Mouse (Mus musculus) heart, adult 2 months (tissue): ENCODE measurements around the gene Tirap. TPM values are rescaled to one million over a fixed set of nuclear protein-coding genes. Genes with fewer than 3 reads are reported as not detected.

Source experiments
- DNase-seq, 2 experiments: peaks; one replicate each; pipeline ENCODE4 v3.0.0; 2021
- H3K27ac ChIP-seq: fragments of 200-600 bp; 2 replicates; pipeline ENCODE4 v1.8.1; 2022
- H3K27me3 ChIP-seq: fragments of 200-500 bp; 2 replicates; pipeline ENCODE4 v1.6.1; 2012; ENCODE audit warnings: mild to moderate bottlenecking, low read length, inconsistent platforms, mixed read lengths; ENCODE audit not compliant: control insufficient read depth, insufficient read depth
- H3K36me3 ChIP-seq: fragments of 200-500 bp; 2 replicates; pipeline ENCODE4 v1.6.1; 2012; ENCODE audit warnings: low read length, inconsistent platforms; ENCODE audit not compliant: control insufficient read depth, insufficient read depth
- H3K4me1 ChIP-seq: fragments of 200-500 bp; 2 replicates; pipeline ENCODE4 v1.6.1; 2011; ENCODE audit warnings: low read length; ENCODE audit not compliant: control insufficient read depth, insufficient read depth
- H3K4me3 ChIP-seq: fragments of 200-600 bp; 2 replicates; pipeline ENCODE4 v1.8.1; 2022
- H3K79me2 ChIP-seq: fragments of 200-500 bp; replicated peaks from 2 replicates; pipeline ENCODE4 v1.6.1; 2012; ENCODE audit warnings: mild to moderate bottlenecking, inconsistent platforms, low read length, moderate library complexity, mixed read lengths; ENCODE audit not compliant: control insufficient read depth, insufficient read depth
- H3K9ac ChIP-seq: fragments of 200-500 bp; 2 replicates; pipeline ENCODE4 v1.6.1; 2012; ENCODE audit warnings: low read depth, mild to moderate bottlenecking, control low read depth, inconsistent platforms, low read length, mixed read lengths
- CTCF ChIP-seq: fragments of 200-600 bp; IDR thresholded peaks from 2 replicates; pipeline ENCODE4 v1.8.1; 2022; ENCODE audit warnings: antibody characterized with exemption, mild to moderate bottlenecking, moderate library complexity
- EP300 ChIP-seq: fragments of 200-500 bp; IDR thresholded peaks from 2 replicates; pipeline ENCODE4 v1.6.1; 2011; ENCODE audit warnings: low read depth, low read length, control low read depth; ENCODE audit not compliant: insufficient read depth
- POLR2A ChIP-seq: fragments of 200-500 bp; IDR thresholded peaks from 2 replicates; pipeline ENCODE4 v1.6.1; 2011; ENCODE audit warnings: mild to moderate bottlenecking, low read depth, low read length, control low read depth; ENCODE audit not compliant: insufficient read depth
- WGBS: fragments of 180-500 bp; shearing (Covaris S2); methylation state at CpG from one replicate; pipeline ENCODE4 v1.1.7; 2018; 5-methylcytosine and 5-hydroxymethylcytosine counted together
- intact Hi-C: fragments of 180-260 bp; cut with DNase I; formaldehyde crosslinking; loops from one replicate; pipeline ENCODE4 v1.15.1; 2025
- polyA plus RNA-seq: library from polyadenylated mRNA; depleted of rRNA; stranded (reverse); fragments of >200 nt; gene quantifications from 2 replicates; pipeline ENCODE4 v1.2.3, GENCODE M21; 2012
- total RNA-seq, 2 experiments: library from RNA; stranded (reverse); gene quantifications; 2 replicates each; pipeline ENCODE4 v1.2.3; 2021

Gene Tirap
- total and polyA plus RNA-seq, 3 experiments, result 4.9 to 9.5 (median 6.5) TPM

GRCm38 (mm10) chr9:35186430-35186829 is 13.7 kb downstream of the Tirap start:
- intact Hi-C loops, result no loop called here
- no peak overlapping the region for H3K27ac ChIP-seq
- no peaks in the 10 kb centered on the region for H3K27me3 ChIP-seq
- no peak for TF ChIP-seq CTCF
- no peak for TF ChIP-seq EP300
- TF ChIP-seq POLR2A, result no peak
- no peak overlapping the region for H3K4me3 ChIP-seq
- H3K79me2 ChIP-seq, result no peaks in the 10 kb centered on the region
- no peak for DNase-seq
- WGBS, result 75% methylated on average over 4 of the region's 4 CpGs
- H3K36me3 ChIP-seq, result no peaks in the 10 kb centered on the region
- H3K4me1 ChIP-seq, result peaks cover 1% of the 10 kb centered on the region; the same call in 1 of the 2 replicates
- no peak overlapping the region for H3K9ac ChIP-seq

GRCm38 (mm10) chr9:35183359-35183758 is 16.7 kb downstream of the Tirap start:
- TF ChIP-seq EP300 (no peak), POLR2A (no peak), CTCF (no peak)
- Histone ChIP-seq H3K4me3 (no peak overlapping the region), H3K79me2 (no peaks in the 10 kb centered on the region), H3K27me3 (no peaks in the 10 kb centered on the region), H3K36me3 (no peaks in the 10 kb centered on the region), H3K4me1 (no peaks in the 10 kb centered on the region), H3K9ac (no peak overlapping the region), H3K27ac (no peak overlapping the region)
- WGBS, result 62% methylated on average over 5 of the region's 5 CpGs
- DNase-seq, result no peak
- intact Hi-C loops, result no loop called here

- Histone ChIP-seq H3K27me3 (no peaks in the 10 kb centered on the region), H3K9ac (no peak overlapping the region), H3K36me3 (no peaks in the 10 kb centered on the region), H3K79me2 (no peaks in the 10 kb centered on the region), H3K4me1 (no peaks in the 10 kb centered on the region), H3K4me3 (no peak overlapping the region), H3K27ac (no peak overlapping the region)
- TF ChIP-seq EP300 (no peak), CTCF (no peak), POLR2A (no peak)
- intact Hi-C loops, result no loop called here
- 51% methylated on average over 2 of the region's 2 CpGs for WGBS
- no peak for DNase-seq
Measured at GRCm38 (mm10) chr9:35182832-35183231, 17.3 kb downstream of the Tirap start.

GRCm38 (mm10) chr9:35176124-35176659 is 23.9 kb downstream of the Tirap start:
- TF ChIP-seq POLR2A (no peak), CTCF (no peak), EP300 (no peak; the same call in 1 of the 2 replicates)
- Histone ChIP-seq H3K9ac (0 out of 2 replicates have a peak overlapping the region, but pooled peaks have one; percentile 9), H3K4me1 (peaks cover 3% of the 10 kb centered on the region), H3K27me3 (no peaks in the 10 kb centered on the region), H3K79me2 (no peaks in the 10 kb centered on the region), H3K27ac (peak overlapping the region; percentile 93), H3K4me3 (peak overlapping the region; percentile 71), H3K36me3 (no peaks in the 10 kb centered on the region)
- intact Hi-C loops, result loop anchor here (2.0 to 5.0 kb wide), 2 partner anchors 23 to 36 kb away; partner anchors contain the start of gene Foxred1
- 43% methylated on average over 14 of the region's 14 CpGs for WGBS
- no peak for DNase-seq

GRCm38 (mm10) chr9:35175251-35176123 is 24.6 kb downstream of the Tirap start, which contains the start of gene Dcps:
TSS of gene Dcps (minus strand) at chr9:35176061.
- under 1% methylated on average over 38 of the region's 38 CpGs for WGBS
- H3K4me1 ChIP-seq, result peaks cover 3% of the 10 kb centered on the region
- intact Hi-C loops, result loop anchor here (2.0 to 5.0 kb wide), 2 partner anchors 23 to 37 kb away; partner anchors contain the start of gene Foxred1
- no peaks in the 10 kb centered on the region for H3K79me2 ChIP-seq
- peak within 1 kb of the TSS; percentile 77 for H3K9ac ChIP-seq
- no peaks in the 10 kb centered on the region for H3K36me3 ChIP-seq
- H3K27me3 ChIP-seq, result no peaks in the 10 kb centered on the region
- peak; percentile 93 to 96 for DNase-seq
- peak within 1 kb of the TSS; percentile 71 for H3K4me3 ChIP-seq
- peak within 1 kb of the TSS; percentile 93 for H3K27ac ChIP-seq
- TF ChIP-seq POLR2A, result peak; percentile 80
- no peak; the same call in none of the 2 replicates for TF ChIP-seq EP300
- peak; percentile 46 for TF ChIP-seq CTCF

- H3K4me1 ChIP-seq, result peaks cover 3% of the 10 kb centered on the region
- intact Hi-C loops, result no loop called here
- no peaks in the 10 kb centered on the region for H3K27me3 ChIP-seq
- 84% methylated on average over 1 of the region's 1 CpGs for WGBS
- no peaks in the 10 kb centered on the region for H3K36me3 ChIP-seq
- H3K79me2 ChIP-seq, result no peaks in the 10 kb centered on the region
- TF ChIP-seq EP300 (no peak), CTCF (no peak), POLR2A (no peak)
- no peak overlapping the region for H3K9ac ChIP-seq
- no peak for DNase-seq
- no peak overlapping the region for H3K27ac ChIP-seq
- no peak overlapping the region for H3K4me3 ChIP-seq
Measured at GRCm38 (mm10) chr9:35173331-35173730, 26.8 kb downstream of the Tirap start.
